Mouse (Mus musculus) midbrain, embryonic 14.5 days (tissue): ENCODE data around the gene Grrp1. TPM values are rescaled to one million over a fixed set of nuclear protein-coding genes. Genes with fewer than 3 reads are reported as not detected.
A peak's percentile ranks its signal among the peaks of the same experiment; 100 is the strongest.

Experiments
- ATAC-seq: fragments of 200-750 bp; cut with Nextera tagmentation; 2 replicates; pipeline ENCODE4 v1.8.0; 2017; ENCODE audit warnings: moderate number of reproducible peaks, moderate library complexity; ENCODE audit not compliant: low FRiP score, low TSS enrichment
- DNase-seq: peaks from one replicate; pipeline ENCODE4 v3.0.0-alpha.2; 2015
- H3K27ac ChIP-seq: fragments of 300-500 bp; sonication (generic); replicated peaks from 2 replicates; pipeline ENCODE4 v1.5.1; 2014; ENCODE audit warnings: mild to moderate bottlenecking, low read depth, low read length, moderate library complexity
- H3K27me3 ChIP-seq: fragments of 300-500 bp; sonication (generic); 2 replicates; pipeline ENCODE4 v1.6.1; 2014; ENCODE audit warnings: low read length, control low read depth, mixed read lengths; ENCODE audit not compliant: control insufficient read depth, insufficient read depth
- H3K36me3 ChIP-seq: fragments of 300-500 bp; sonication (generic); 2 replicates; pipeline ENCODE4 v1.6.1; 2014; ENCODE audit warnings: low read length, control low read depth; ENCODE audit not compliant: control insufficient read depth, insufficient read depth
- H3K4me1 ChIP-seq: fragments of 300-500 bp; sonication (generic); 2 replicates; pipeline ENCODE4 v1.6.1; 2014; ENCODE audit warnings: mild to moderate bottlenecking, antibody characterized with exemption, low read length, control low read depth; ENCODE audit not compliant: control insufficient read depth, insufficient read depth
- H3K4me2 ChIP-seq: fragments of 300-500 bp; sonication (generic); 2 replicates; pipeline ENCODE4 v1.6.1; 2014; ENCODE audit warnings: mild to moderate bottlenecking, low read length, moderate library complexity
- H3K4me3 ChIP-seq: fragments of 300-500 bp; sonication (generic); replicated peaks from 2 replicates; pipeline ENCODE4 v1.5.1; 2014; ENCODE audit warnings: low read depth, low read length
- H3K9ac ChIP-seq: fragments of 300-500 bp; sonication (generic); replicated peaks from 2 replicates; pipeline ENCODE4 v1.6.1; 2014; ENCODE audit warnings: mild to moderate bottlenecking, low read length, moderate library complexity
- H3K9me3 ChIP-seq: fragments of 300-500 bp; sonication (generic); 2 replicates; pipeline ENCODE4 v1.6.1; 2016; ENCODE audit warnings: low read length, control low read depth, mixed read lengths; ENCODE audit not compliant: control insufficient read depth
- WGBS: fragments of 180-500 bp; shearing (Covaris S2); extraction: QIAGEN DNeasy Blood & Tissue Kit; methylation state at CpG from one replicate; pipeline ENCODE4 v1.1.7; 2014; 5-methylcytosine and 5-hydroxymethylcytosine counted together
- polyA plus RNA-seq: library from polyadenylated mRNA; unstranded; fragments of >200 nt; fragmentation: Nextera tagmentation; extraction: Ambion mirVana; gene quantifications from 2 replicates; pipeline ENCODE4 v1.2.1, GENCODE M21; 2014

Grrp1 gene
- polyA plus RNA-seq, 1 experiment from 2014 or later, result 11.1 TPM

DNA sequence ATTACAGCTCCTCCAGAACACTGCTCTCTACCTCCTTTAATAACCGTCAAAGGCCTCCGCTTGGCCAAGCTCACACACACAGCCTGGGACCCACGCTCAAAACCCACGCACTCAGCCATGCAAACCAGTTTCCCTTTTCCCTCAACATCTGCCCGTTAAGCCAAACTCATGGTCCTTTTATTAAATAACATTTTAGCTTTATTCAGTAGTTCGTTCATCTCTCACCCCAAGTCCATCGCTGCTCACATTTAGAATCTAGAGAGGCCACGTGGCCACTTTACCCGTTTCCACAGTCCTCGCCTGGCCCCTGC is 3.0 kb downstream of the Grrp1 start:
- WGBS, result 8% methylated on average over 10 of the region's 10 CpGs
- Histone ChIP-seq H3K9me3 (no peaks in the 10 kb centered on the region), H3K4me1 (peaks cover 35% of the 10 kb centered on the region), H3K4me2 (peak overlapping the region; percentile 81), H3K36me3 (no peaks in the 10 kb centered on the region), H3K27ac (0 out of 2 replicates have a peak overlapping the region, but pooled peaks have one; percentile 32), H3K4me3 (peak overlapping the region; percentile 55), H3K9ac (peak overlapping the region; percentile 63), H3K27me3 (peaks cover 67% of the 10 kb centered on the region)
- no peak for ATAC-seq
- no peak for DNase-seq

DNA sequence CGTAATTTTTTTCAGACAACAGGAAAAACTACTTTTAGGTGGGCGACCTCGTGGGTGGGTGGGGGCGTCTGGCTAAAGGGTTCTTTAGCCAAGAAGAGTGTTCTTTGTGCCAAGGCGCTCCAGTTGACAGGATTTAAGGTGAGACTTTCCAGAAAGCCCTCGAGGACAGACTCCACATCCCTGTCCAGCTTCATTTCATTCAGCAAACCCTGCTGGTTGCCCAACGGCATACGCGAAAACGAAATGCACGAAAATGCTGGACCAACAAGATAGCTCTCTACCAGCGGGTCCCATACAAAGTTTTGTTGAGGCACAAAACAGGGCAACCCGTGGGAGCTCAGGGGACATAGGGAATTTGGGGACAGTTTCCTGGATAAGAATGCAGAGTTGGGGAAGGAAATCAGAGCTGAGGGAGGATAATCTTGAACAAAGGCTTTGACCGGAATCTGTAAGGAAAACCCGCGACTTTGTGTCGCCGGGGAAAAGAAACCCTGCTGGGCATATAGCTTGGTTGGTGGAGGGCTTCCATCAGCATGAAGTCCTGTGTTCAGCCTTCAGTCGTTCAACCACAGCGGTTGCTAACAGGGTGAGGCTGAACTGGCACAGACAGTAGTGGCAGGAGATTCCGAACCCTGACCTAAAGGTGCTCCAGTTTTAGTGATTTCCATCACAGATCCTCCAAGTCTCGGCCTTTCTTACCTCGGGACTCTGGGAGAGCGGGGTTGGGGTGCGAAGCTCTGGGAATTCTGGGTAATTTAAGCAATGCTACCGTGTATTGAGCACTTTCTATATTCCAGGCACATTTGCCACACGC is 3.6 kb downstream of the Grrp1 start:
- peak overlapping the region; percentile 63; the same call in 1 of the 2 replicates for H3K9ac ChIP-seq
- H3K9me3 ChIP-seq, result no peaks in the 10 kb centered on the region
- H3K27me3 ChIP-seq, result peaks cover 63% of the 10 kb centered on the region
- H3K4me3 ChIP-seq, result peak overlapping the region; percentile 55
- 3% methylated on average over 27 of the region's 27 CpGs for WGBS
- no peak for ATAC-seq
- H3K4me1 ChIP-seq, result peaks cover 37% of the 10 kb centered on the region
- peak; percentile 30 for DNase-seq
- H3K27ac ChIP-seq, result 0 out of 2 replicates have a peak overlapping the region, but pooled peaks have one; percentile 32
- H3K36me3 ChIP-seq, result no peaks in the 10 kb centered on the region
- H3K4me2 ChIP-seq, result peak overlapping the region; percentile 81

GRCm38 (mm10) chr4:134249651-134250050 is 4.3 kb downstream of the Grrp1 start:
- Histone ChIP-seq H3K4me2 (peak overlapping the region; percentile 81), H3K4me1 (peaks cover 41% of the 10 kb centered on the region), H3K27me3 (peaks cover 63% of the 10 kb centered on the region), H3K4me3 (peak overlapping the region; percentile 55), H3K9me3 (no peaks in the 10 kb centered on the region), H3K27ac (no peak overlapping the region), H3K9ac (no peak overlapping the region; the same call in 1 of the 2 replicates), H3K36me3 (no peaks in the 10 kb centered on the region)
- DNase-seq (peak; percentile 91), ATAC-seq (peak; percentile 43; the same call in 1 of the 2 replicates)
- 0% methylated on average over 30 of the region's 30 CpGs for WGBS

GRCm38 (mm10) chr4:134246719-134247258 is 7.1 kb downstream of the Grrp1 start, which contains the start of gene Gm30191:
Gm30191 (plus strand) TSS chr4:134246935.
- H3K27ac ChIP-seq, result no peak within 1 kb of the TSS
- H3K9ac ChIP-seq, result peak within 1 kb of the TSS; percentile 47; the same call in 1 of the 2 replicates
- no peak for DNase-seq

GRCm38 (mm10) chr4:134246256-134246655 is 7.7 kb downstream of the Grrp1 start:
- H3K9ac ChIP-seq, result no peak overlapping the region
- peaks cover 31% of the 10 kb centered on the region for H3K27me3 ChIP-seq
- no peak overlapping the region for H3K27ac ChIP-seq
- no peaks in the 10 kb centered on the region for H3K9me3 ChIP-seq
- no peak overlapping the region; the same call in 1 of the 2 replicates for H3K4me2 ChIP-seq
- peaks cover 33% of the 10 kb centered on the region for H3K4me1 ChIP-seq
- no peak for ATAC-seq
- no peaks in the 10 kb centered on the region for H3K36me3 ChIP-seq
- DNase-seq, result peak; percentile 37
- no peak overlapping the region; the same call in 1 of the 2 replicates for H3K4me3 ChIP-seq
- 23% methylated on average over 4 of the region's 4 CpGs for WGBS

More at GRCm38 (mm10) chr4:134246719-134247258, 7.1 kb downstream of the Grrp1 start, which contains the start of gene Gm30191:
- peak within 1 kb of the TSS; percentile 94 for H3K4me2 ChIP-seq
- no peaks in the 10 kb centered on the region for H3K36me3 ChIP-seq
- no peaks in the 10 kb centered on the region for H3K9me3 ChIP-seq
- no peak for ATAC-seq
- H3K4me1 ChIP-seq, result peaks cover 35% of the 10 kb centered on the region
- 77% methylated on average over 7 of the region's 7 CpGs for WGBS
- peaks cover 36% of the 10 kb centered on the region for H3K27me3 ChIP-seq
- H3K4me3 ChIP-seq, result peak within 1 kb of the TSS; percentile 80

DNA sequence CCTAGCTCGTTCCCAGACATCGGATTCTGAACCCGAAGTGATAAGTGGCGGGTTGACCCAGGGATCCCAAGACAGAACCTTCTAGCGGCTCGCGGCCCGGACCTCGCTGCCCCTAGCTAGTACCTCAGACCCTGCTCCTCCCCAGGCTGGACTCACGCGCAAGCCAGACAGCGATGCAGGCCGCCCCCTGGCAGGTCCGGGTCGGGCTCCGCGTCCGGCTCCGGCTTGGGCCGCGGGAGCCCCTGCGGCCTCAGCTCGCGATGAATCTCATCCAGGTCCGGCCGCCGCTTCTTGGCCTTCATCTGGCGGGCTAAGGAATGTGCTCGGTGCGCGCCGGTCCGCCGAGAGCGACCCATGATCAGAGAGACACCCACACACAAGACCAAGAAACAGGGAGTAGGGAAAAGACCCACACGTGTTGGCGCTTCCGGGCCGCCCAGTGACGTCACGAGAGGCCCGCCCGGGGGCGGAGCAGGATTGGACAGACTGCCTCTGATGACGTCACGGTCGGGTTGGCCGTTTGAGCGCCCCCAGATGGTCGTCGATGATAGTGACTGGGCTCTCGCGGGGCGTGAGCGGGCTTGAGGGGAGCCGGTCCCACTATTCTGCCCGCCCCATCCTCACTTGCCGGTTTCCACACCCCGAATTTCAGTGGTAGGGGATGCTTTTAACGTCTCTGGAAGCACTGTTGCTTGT is 8.6 kb downstream of the Grrp1 start, which contains the start of gene Zfp593:
Gene Zfp593 (minus strand): TSS at position 445 of the 696 bp plus-strand sequence.
- H3K4me2 ChIP-seq, result peak within 1 kb of the TSS; percentile 94
- H3K4me3 ChIP-seq, result peak within 1 kb of the TSS; percentile 80
- H3K9me3 ChIP-seq, result no peaks in the 10 kb centered on the region
- peaks cover 23% of the 10 kb centered on the region for H3K4me1 ChIP-seq
- no peak within 1 kb of the TSS for H3K27ac ChIP-seq
- ATAC-seq (peak; percentile 85), DNase-seq (peak; percentile 97)
- H3K27me3 ChIP-seq, result peaks cover 21% of the 10 kb centered on the region
- H3K36me3 ChIP-seq, result no peaks in the 10 kb centered on the region
- peak within 1 kb of the TSS; percentile 75 for H3K9ac ChIP-seq
- 0% methylated on average over 60 of the region's 60 CpGs for WGBS

GRCm38 (mm10) chr4:134243516-134244250 is 10.2 kb downstream of the Grrp1 start, which contains the start of gene E130218I03Rik:
E130218I03Rik (plus strand) TSS chr4:134243662.
- no peak for DNase-seq
- H3K27ac ChIP-seq, result no peak within 1 kb of the TSS
- peaks cover 15% of the 10 kb centered on the region for H3K27me3 ChIP-seq
- no peaks in the 10 kb centered on the region for H3K9me3 ChIP-seq
- H3K4me1 ChIP-seq, result peaks cover 19% of the 10 kb centered on the region
- WGBS, result 92% methylated on average over 17 of the region's 17 CpGs
- no peaks in the 10 kb centered on the region for H3K36me3 ChIP-seq
- peak within 1 kb of the TSS; percentile 75 for H3K9ac ChIP-seq
- ATAC-seq, result no peak
- H3K4me3 ChIP-seq, result peak within 1 kb of the TSS; percentile 80
- peak within 1 kb of the TSS; percentile 94 for H3K4me2 ChIP-seq

DNA sequence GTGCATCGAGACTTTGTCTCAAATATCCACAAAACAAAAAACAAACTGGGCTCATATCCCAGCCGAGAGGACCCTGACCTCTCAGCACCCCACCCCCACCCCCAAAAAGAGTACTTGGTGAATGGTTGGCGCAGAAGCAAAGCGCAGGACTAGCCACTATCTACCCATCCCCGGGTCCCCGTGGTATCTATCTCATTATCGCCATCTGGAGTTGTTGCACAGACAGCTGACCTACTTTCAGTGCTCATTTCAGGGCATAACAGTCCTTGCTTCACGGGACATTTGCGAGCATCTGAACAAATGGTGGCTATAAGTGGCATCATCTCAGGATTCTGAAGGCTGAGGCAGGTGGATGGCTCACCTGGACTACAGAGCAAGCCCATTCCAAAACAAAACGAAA is 15.2 kb downstream of the Grrp1 start:
- 16% methylated on average over 10 of the region's 10 CpGs for WGBS
- ATAC-seq, result no peak

More for the DNA sequence above, 15.2 kb downstream of the Grrp1 start:
- H3K4me3 ChIP-seq, result no peak overlapping the region
- H3K4me1 ChIP-seq, result no peaks in the 10 kb centered on the region
- H3K36me3 ChIP-seq, result no peaks in the 10 kb centered on the region
- H3K27me3 ChIP-seq, result peaks cover 17% of the 10 kb centered on the region; the same call in 1 of the 2 replicates
- H3K9me3 ChIP-seq, result no peaks in the 10 kb centered on the region
- no peak for DNase-seq
- H3K4me2 ChIP-seq, result no peak overlapping the region
- H3K9ac ChIP-seq, result no peak overlapping the region
- no peak overlapping the region for H3K27ac ChIP-seq
